Mouse (Mus musculus) ovary, postnatal 10 days (tissue): ENCODE measurements around the gene Abhd6.
"Not testable (repeated sequence)": the region's sequence is repeated elsewhere in the genome, so short reads cannot be mapped to it uniquely, and the experiment has no call there.

Experiments
- DNase-seq: peaks from one replicate; pipeline ENCODE4 v3.0.0; 2022; ENCODE audit warnings: low spot score

The Abhd6 gene

GRCm38 (mm10) chr14:7999435-7999834 is 3.3 kb upstream of the Abhd6 start:
- DNase-seq: no peak

GRCm38 (mm10) chr14:8000247-8000646 is 2.5 kb upstream of the Abhd6 start:
- DNase-seq: no peak

GRCm38 (mm10) chr14:8000831-8001685 is 1.6 kb upstream of the Abhd6 start:
- no peak for DNase-seq

GRCm38 (mm10) chr14:8003093-8003670 is 480 bp downstream of the Abhd6 start:
- DNase-seq: no peak

GRCm38 (mm10) chr14:8003727-8004670 is 1.3 kb downstream of the Abhd6 start:
- no peak for DNase-seq

- not testable (repeated sequence) for DNase-seq
Observed at GRCm38 (mm10) chr14:8006061-8006460, 3.4 kb downstream of the Abhd6 start.

- no peak for DNase-seq
Observed at GRCm38 (mm10) chr14:8007084-8007483, 4.4 kb downstream of the Abhd6 start.

GRCm38 (mm10) chr14:8007486-8007885 is 4.8 kb downstream of the Abhd6 start:
- DNase-seq: no peak

GRCm38 (mm10) chr14:8007923-8008322 is 5.2 kb downstream of the Abhd6 start:
- DNase-seq: no peak

GRCm38 (mm10) chr14:8011297-8011696 is 8.6 kb downstream of the Abhd6 start:
- no peak for DNase-seq

- no peak for DNase-seq
Observed at GRCm38 (mm10) chr14:8011938-8012337, 9.2 kb downstream of the Abhd6 start.

- no peak for DNase-seq
Observed at GRCm38 (mm10) chr14:8015756-8016155, 13.1 kb downstream of the Abhd6 start.

GRCm38 (mm10) chr14:8016276-8016675 is 13.6 kb downstream of the Abhd6 start:
- no peak for DNase-seq

- no peak for DNase-seq
Observed at GRCm38 (mm10) chr14:8016951-8017350, 14.2 kb downstream of the Abhd6 start.

- no peak for DNase-seq
Observed at GRCm38 (mm10) chr14:8020011-8020410, 17.3 kb downstream of the Abhd6 start.

- no peak for DNase-seq
Observed at GRCm38 (mm10) chr14:8020546-8020945, 17.8 kb downstream of the Abhd6 start.

GRCm38 (mm10) chr14:8024469-8024868 is 21.8 kb downstream of the Abhd6 start:
- no peak for DNase-seq

GRCm38 (mm10) chr14:8024936-8025335 is 22.2 kb downstream of the Abhd6 start:
- DNase-seq: no peak

GRCm38 (mm10) chr14:8026769-8027531 is 24.2 kb downstream of the Abhd6 start:
- DNase-seq: no peak

GRCm38 (mm10) chr14:8028086-8028485 is 25.4 kb downstream of the Abhd6 start:
- DNase-seq: no peak

- DNase-seq: no peak
Observed at GRCm38 (mm10) chr14:8029752-8030151, 27.1 kb downstream of the Abhd6 start.

GRCm38 (mm10) chr14:8030535-8030934 is 27.8 kb downstream of the Abhd6 start:
- no peak for DNase-seq
